Mouse (Mus musculus) kidney, embryonic 15.5 days (tissue): ENCODE measurements around the gene Ncapd3. TPM values are rescaled to one million over a fixed set of nuclear protein-coding genes. Genes with fewer than 3 reads are reported as not detected.

Experiments used
- ATAC-seq: fragments of 200-750 bp; cut with Nextera tagmentation; replicated peaks from 2 replicates; pipeline ENCODE4 v1.8.0; 2017; ENCODE audit warnings: moderate TSS enrichment; ENCODE audit not compliant: low FRiP score
- H3K27ac ChIP-seq: fragments of 300-500 bp; sonication (generic); 2 replicates; pipeline ENCODE4 v1.5.1; 2015; ENCODE audit warnings: mild to moderate bottlenecking, inconsistent platforms
- H3K27me3 ChIP-seq: fragments of 300-500 bp; sonication (generic); 2 replicates; pipeline ENCODE4 v1.6.1; 2015; ENCODE audit warnings: inconsistent platforms
- H3K36me3 ChIP-seq: fragments of 300-500 bp; sonication (generic); 2 replicates; pipeline ENCODE4 v1.6.1; 2015; ENCODE audit warnings: inconsistent platforms
- H3K4me1 ChIP-seq: fragments of 300-500 bp; sonication (generic); 2 replicates; pipeline ENCODE4 v1.6.1; 2015; ENCODE audit warnings: inconsistent platforms
- H3K4me2 ChIP-seq: fragments of 300-500 bp; sonication (generic); 2 replicates; pipeline ENCODE4 v1.6.1; 2015; ENCODE audit warnings: moderate library complexity, mild to moderate bottlenecking, inconsistent platforms
- H3K4me3 ChIP-seq: fragments of 300-500 bp; sonication (generic); replicated peaks from 2 replicates; pipeline ENCODE4 v1.5.1; 2015; ENCODE audit warnings: mild to moderate bottlenecking, inconsistent platforms
- H3K9ac ChIP-seq: fragments of 300-500 bp; sonication (generic); 2 replicates; pipeline ENCODE4 v1.6.1; 2015; ENCODE audit warnings: mild to moderate bottlenecking, inconsistent platforms
- H3K9me3 ChIP-seq: fragments of 300-500 bp; sonication (generic); replicated peaks from 2 replicates; pipeline ENCODE4 v1.6.1; 2016; ENCODE audit warnings: inconsistent platforms
- WGBS: fragments of 180-500 bp; shearing (Covaris S2); methylation state at CpG from one replicate; pipeline ENCODE4 v1.1.7; 2015; ENCODE audit warnings: mixed read lengths; 5-methylcytosine and 5-hydroxymethylcytosine counted together
- polyA plus RNA-seq: library from polyadenylated mRNA; unstranded; fragments of >200 nt; fragmentation: Nextera tagmentation; extraction: Ambion mirVana; gene quantifications from 2 replicates; pipeline ENCODE4 v1.2.1, GENCODE M21; 2015

Ncapd3 gene
- polyA plus RNA-seq, 1 experiment from 2014 or later: 31.0 TPM

DNA sequence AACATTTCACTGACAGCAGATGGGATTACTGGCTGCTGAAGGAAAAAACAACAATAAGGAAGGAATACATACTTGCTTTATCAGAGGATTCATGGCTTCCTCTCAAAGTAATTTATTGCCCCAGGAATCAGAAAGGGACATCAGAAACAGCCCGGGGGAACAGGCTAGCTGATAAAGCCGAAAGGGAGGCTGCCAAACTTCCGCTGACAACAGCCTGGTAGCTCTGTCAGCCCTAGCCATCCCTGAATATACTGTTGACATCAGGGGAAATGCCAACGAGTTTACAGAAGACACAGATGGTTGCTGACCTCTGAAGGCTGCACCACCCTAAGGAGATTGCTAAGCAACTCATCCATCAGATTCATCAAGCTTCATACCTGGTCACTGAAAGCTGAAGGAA lies 98.7 kb downstream of the Ncapd3 start:
- H3K27me3 ChIP-seq: no peaks in the 10 kb centered on the region
- H3K36me3 ChIP-seq: no peaks in the 10 kb centered on the region
- 41% methylated on average over 4 of the region's 4 CpGs for WGBS
- H3K4me3 ChIP-seq: no peak overlapping the region
- no peaks in the 10 kb centered on the region for H3K9me3 ChIP-seq
- H3K27ac ChIP-seq: no peak overlapping the region
- no peak overlapping the region for H3K4me2 ChIP-seq
- 0 out of 2 replicates have a peak, but pooled peaks cover 8% of the 10 kb centered on the region for H3K4me1 ChIP-seq
- no peak for ATAC-seq
- H3K9ac ChIP-seq: no peak overlapping the region

DNA sequence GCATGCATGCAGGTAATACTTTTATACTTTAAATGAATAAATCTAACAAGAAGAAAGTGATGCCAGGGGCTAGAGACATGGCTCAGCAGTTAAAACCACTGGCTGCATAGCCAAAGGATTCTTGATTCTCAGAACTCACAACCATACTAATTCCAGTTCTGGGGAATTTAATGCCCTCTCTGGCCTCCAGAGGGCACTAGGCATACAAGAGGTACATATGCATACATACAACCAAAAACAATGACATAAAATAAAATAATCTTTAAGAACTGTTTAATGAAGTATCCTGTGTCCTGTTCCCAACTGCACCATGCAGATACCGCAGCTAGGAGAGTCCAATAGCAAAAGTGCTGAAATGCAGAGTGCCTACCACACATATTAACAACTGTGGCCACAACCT lies 104.4 kb downstream of the Ncapd3 start:
- ATAC-seq: no peak

DNA sequence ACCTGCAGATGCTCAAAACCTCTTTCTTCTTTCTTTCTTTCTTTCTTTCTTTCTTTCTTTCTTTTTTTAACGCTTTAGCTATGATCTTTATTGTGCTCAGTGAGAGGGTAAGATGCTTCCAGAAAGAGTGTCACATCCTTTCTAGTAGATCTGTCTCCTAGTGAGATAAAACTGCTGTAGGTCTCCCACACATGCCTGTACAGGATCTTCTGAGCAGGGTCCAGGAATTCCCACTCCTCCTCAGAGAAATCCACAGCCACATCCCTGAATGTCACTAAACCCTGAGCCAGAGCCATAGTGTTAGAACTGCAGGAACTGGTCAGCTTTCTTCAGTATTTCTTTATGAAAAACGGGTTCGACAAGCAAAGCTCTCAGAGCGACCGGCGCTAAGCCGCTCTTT lies 105.4 kb downstream of the Ncapd3 start:
- WGBS: 91% methylated on average over 7 of the region's 7 CpGs
- Histone ChIP-seq H3K4me2 (no peak overlapping the region), H3K27me3 (no peaks in the 10 kb centered on the region), H3K36me3 (peaks cover 5% of the 10 kb centered on the region; the same call in 1 of the 2 replicates), H3K4me1 (no peaks in the 10 kb centered on the region), H3K27ac (no peak overlapping the region), H3K9ac (no peak overlapping the region), H3K9me3 (no peaks in the 10 kb centered on the region), H3K4me3 (no peak overlapping the region)
- ATAC-seq: no peak

More for the DNA sequence above, 104.4 kb downstream of the Ncapd3 start:
- no peaks in the 10 kb centered on the region for H3K4me1 ChIP-seq
- 80% methylated on average over 1 of the region's 1 CpGs for WGBS
- H3K9ac ChIP-seq: no peak overlapping the region
- H3K4me2 ChIP-seq: no peak overlapping the region
- H3K36me3 ChIP-seq: no peaks in the 10 kb centered on the region
- H3K9me3 ChIP-seq: no peaks in the 10 kb centered on the region
- H3K4me3 ChIP-seq: no peak overlapping the region
- no peaks in the 10 kb centered on the region for H3K27me3 ChIP-seq
- H3K27ac ChIP-seq: no peak overlapping the region

DNA sequence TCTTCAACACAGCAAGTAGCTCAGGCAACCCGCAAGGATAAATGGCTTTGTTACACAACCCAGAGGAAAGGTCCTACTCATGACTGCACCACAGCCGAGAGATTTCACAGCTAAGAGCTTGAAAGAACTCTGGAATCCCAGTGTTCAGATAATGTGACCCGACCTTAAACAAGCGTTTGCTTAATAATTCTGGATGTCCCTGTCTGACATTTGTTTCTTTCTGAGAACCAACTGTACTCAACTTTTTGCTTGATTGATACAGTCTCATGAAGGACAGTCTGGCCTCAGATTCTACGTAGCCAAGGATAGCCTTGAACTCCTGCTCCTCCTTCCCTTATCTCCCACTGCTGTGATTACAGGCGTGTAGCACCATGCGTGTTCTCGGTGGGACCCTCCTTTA lies 106.7 kb downstream of the Ncapd3 start:
- Histone ChIP-seq H3K27me3 (no peaks in the 10 kb centered on the region), H3K4me1 (no peaks in the 10 kb centered on the region), H3K4me3 (no peak overlapping the region), H3K27ac (no peak overlapping the region), H3K9ac (no peak overlapping the region), H3K9me3 (no peaks in the 10 kb centered on the region), H3K36me3 (peaks cover 17% of the 10 kb centered on the region), H3K4me2 (no peak overlapping the region)
- 79% methylated on average over 8 of the region's 8 CpGs for WGBS
- no peak for ATAC-seq

DNA sequence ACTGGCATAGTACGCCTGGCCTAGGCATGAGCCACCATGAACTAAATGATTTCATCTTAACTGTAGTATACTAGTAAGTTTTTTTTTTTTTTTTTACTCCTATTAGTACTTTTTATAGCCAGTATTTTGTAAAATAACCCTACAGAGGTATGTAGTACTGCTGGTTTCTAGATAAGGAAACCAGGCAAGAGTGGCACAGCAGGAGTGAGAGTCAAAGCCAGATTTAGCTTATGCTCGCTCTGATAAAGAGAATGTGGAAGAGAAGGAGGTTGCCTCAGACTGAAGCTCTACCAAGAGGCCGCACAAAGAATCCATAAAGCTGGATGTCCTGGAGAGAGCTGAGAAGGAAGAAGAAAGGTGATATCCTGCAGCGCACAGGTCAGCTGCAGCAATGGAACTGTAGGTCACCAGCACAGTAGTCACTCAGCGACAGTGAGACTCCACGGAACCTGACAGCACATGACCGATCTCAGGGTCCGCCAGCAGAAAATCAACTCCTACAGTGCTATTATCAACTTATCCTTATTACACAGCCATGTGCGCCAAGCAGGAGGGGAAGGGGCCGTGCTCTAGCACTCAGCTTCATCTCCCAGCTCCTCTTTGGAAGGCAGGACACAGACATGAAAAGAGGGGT lies 110.6 kb downstream of the Ncapd3 start:
- WGBS: 92% methylated on average over 10 of the region's 10 CpGs

DNA sequence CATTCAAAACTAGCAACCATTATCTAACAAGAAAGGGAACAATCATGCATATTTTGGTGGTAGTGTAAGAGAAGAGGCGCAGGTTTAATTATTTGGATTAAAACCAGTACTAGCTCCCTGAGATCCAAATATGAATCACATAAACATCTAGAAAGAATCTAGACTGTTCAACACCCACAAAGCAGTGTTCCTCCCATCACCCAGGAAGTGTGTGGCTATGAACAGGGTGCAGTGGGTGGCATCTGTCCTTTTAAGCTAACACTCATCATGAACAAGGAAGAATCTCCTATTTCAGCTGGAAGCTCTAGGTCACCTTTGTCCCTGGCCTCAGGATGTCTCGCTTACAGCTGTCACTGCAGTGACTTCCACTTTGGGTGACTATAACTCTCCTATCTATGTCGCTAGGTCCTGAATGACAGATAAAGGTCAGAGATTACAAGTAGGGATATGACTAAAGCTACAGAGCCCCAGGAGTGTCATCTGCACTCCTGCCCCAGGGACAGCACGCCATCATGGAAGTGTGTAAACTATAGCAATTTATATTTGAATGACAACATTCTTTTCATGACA lies 114.4 kb downstream of the Ncapd3 start:
- peaks cover 14% of the 10 kb centered on the region for H3K4me1 ChIP-seq
- H3K36me3 ChIP-seq: peaks cover 23% of the 10 kb centered on the region
- WGBS: 76% methylated on average over 4 of the region's 4 CpGs
- no peaks in the 10 kb centered on the region for H3K9me3 ChIP-seq
- no peak overlapping the region for H3K9ac ChIP-seq
- H3K27me3 ChIP-seq: no peaks in the 10 kb centered on the region
- H3K27ac ChIP-seq: no peak overlapping the region
- H3K4me2 ChIP-seq: no peak overlapping the region
- H3K4me3 ChIP-seq: no peak overlapping the region
- ATAC-seq: no peak

More for the DNA sequence above, 110.6 kb downstream of the Ncapd3 start:
- Histone ChIP-seq H3K4me2 (no peak overlapping the region), H3K9me3 (no peaks in the 10 kb centered on the region), H3K27me3 (no peaks in the 10 kb centered on the region), H3K27ac (no peak overlapping the region), H3K4me1 (no peaks in the 10 kb centered on the region), H3K4me3 (no peak overlapping the region), H3K36me3 (peaks cover 23% of the 10 kb centered on the region), H3K9ac (no peak overlapping the region)
- ATAC-seq: no peak

Other genes starting within 250 kb of the Ncapd3 start
- 33.2 and 34.0 TPM in 2 replicates for gene Glb1l2, start 223.7 kb upstream of the Ncapd3 start, polyA plus RNA-seq
- gene Glb1l3, start 169.3 kb upstream of the Ncapd3 start, polyA plus RNA-seq: not detected in 2 replicates
- gene Gm1110, start 107.1 kb upstream of the Ncapd3 start, polyA plus RNA-seq: not detected in 2 replicates
- gene Acad8, start 30.6 kb upstream of the Ncapd3 start, polyA plus RNA-seq: 49.6 and 53.7 TPM in 2 replicates
- gene Thyn1, start 30.5 kb upstream of the Ncapd3 start, polyA plus RNA-seq: 156 and 162 TPM in 2 replicates
- 34.0 and 34.1 TPM in 2 replicates for gene Vps26b, start 110 bp upstream of the Ncapd3 start, polyA plus RNA-seq
- 82.3 and 83.1 TPM in 2 replicates for gene Jam3, start 125.2 kb downstream of the Ncapd3 start, polyA plus RNA-seq